Mouse (Mus musculus) ES-CJ7 (cell line): Measurements from ENCODE around the gene Klhl5.
A peak's percentile ranks its signal among the peaks of the same experiment; 100 is the strongest.
"Not testable (repeated sequence)": the region's sequence is repeated elsewhere in the genome, so short reads cannot be mapped to it uniquely, and the experiment has no call there.

ENCODE experiments used
- DNase-seq: peaks from one replicate; pipeline ENCODE4 v3.0.0; 2011; ENCODE audit warnings: low read depth, low spot score

The Klhl5 gene

GRCm38 (mm10) chr5:65096805-65097204 lies 10.5 kb upstream of the Klhl5 start:
- DNase-seq: no peak

- DNase-seq: no peak
Measured at GRCm38 (mm10) chr5:65097457-65097856, 9.9 kb upstream of the Klhl5 start.

- no peak for DNase-seq
Measured at GRCm38 (mm10) chr5:65100002-65100401, 7.3 kb upstream of the Klhl5 start.

- no peak for DNase-seq
Measured at GRCm38 (mm10) chr5:65101209-65101608, 6.1 kb upstream of the Klhl5 start.

- no peak for DNase-seq
Measured at GRCm38 (mm10) chr5:65101621-65102020, 5.7 kb upstream of the Klhl5 start.

GRCm38 (mm10) chr5:65102026-65102640 lies 5.2 kb upstream of the Klhl5 start:
- DNase-seq: peak; percentile 67

- DNase-seq: no peak
Measured at GRCm38 (mm10) chr5:65102641-65103042, 4.7 kb upstream of the Klhl5 start.

- peak; percentile 11 for DNase-seq
Measured at GRCm38 (mm10) chr5:65107773-65108432, 564 bp downstream of the Klhl5 start.

GRCm38 (mm10) chr5:65112225-65112624 lies 4.9 kb downstream of the Klhl5 start:
- DNase-seq: not testable (repeated sequence)

GRCm38 (mm10) chr5:65113323-65113722 lies 6.0 kb downstream of the Klhl5 start:
- no peak for DNase-seq

GRCm38 (mm10) chr5:65116789-65117188 lies 9.4 kb downstream of the Klhl5 start:
- no peak for DNase-seq

GRCm38 (mm10) chr5:65119495-65119894 lies 12.2 kb downstream of the Klhl5 start:
- DNase-seq: no peak

GRCm38 (mm10) chr5:65119918-65120317 lies 12.6 kb downstream of the Klhl5 start:
- no peak for DNase-seq

- no peak for DNase-seq
Measured at GRCm38 (mm10) chr5:65122616-65123015, 15.3 kb downstream of the Klhl5 start.

GRCm38 (mm10) chr5:65126137-65126536 lies 18.8 kb downstream of the Klhl5 start:
- no peak for DNase-seq

- DNase-seq: no peak
Measured at GRCm38 (mm10) chr5:65128481-65128880, 21.1 kb downstream of the Klhl5 start.

- peak; percentile 69 for DNase-seq
Measured at GRCm38 (mm10) chr5:65130528-65131210, 23.3 kb downstream of the Klhl5 start.

GRCm38 (mm10) chr5:65131211-65131879 lies 24.0 kb downstream of the Klhl5 start:
- no peak for DNase-seq

- DNase-seq: no peak
Measured at GRCm38 (mm10) chr5:65136159-65136558, 28.8 kb downstream of the Klhl5 start.

GRCm38 (mm10) chr5:65137073-65137472 lies 29.7 kb downstream of the Klhl5 start:
- no peak for DNase-seq

- no peak for DNase-seq
Measured at GRCm38 (mm10) chr5:65141242-65141641, 33.9 kb downstream of the Klhl5 start.

GRCm38 (mm10) chr5:65142247-65142646 lies 34.9 kb downstream of the Klhl5 start:
- DNase-seq: no peak
